Mouse (Mus musculus): Measurements from ENCODE around the gene Sap18b.

- TF ChIP-seq ZNF384 (IDR thresholded peaks at IDR 0.05; ENCODE audit: low read depth, low read length) (no peak), CHD2 (IDR thresholded peaks at IDR 0.05; ENCODE audit: low read depth, low read length) (no peak), MAFK (IDR thresholded peaks at IDR 0.05; ENCODE audit: insufficient read depth, low read depth, low read length) (no peak), ZC3H11A (IDR thresholded peaks at IDR 0.05; ENCODE audit: borderline replicate concordance, low read depth, low read length) (no peak)
Observed at GRCm38 (mm10) chr8:95782628-95783027, 42.5 kb upstream of the Sap18b start.

All from ES-E14 (cell line).